Mouse (Mus musculus) monocyte, adult 2 months (primary cell): ENCODE data around the gene Olfr15.
A peak's percentile ranks its signal among the peaks of the same experiment; 100 is the strongest.
"Not testable (repeated sequence)": the region's sequence is repeated elsewhere in the genome, so short reads cannot be mapped to it uniquely, and the experiment has no call there.

Experiments used
- DNase-seq, 2 experiments: peaks; one replicate each; pipeline ENCODE4 v3.0.0; 2022; ENCODE audit warnings: low spot score in 2 of 2, low read depth in 1 of 2

The Olfr15 gene

DNA sequence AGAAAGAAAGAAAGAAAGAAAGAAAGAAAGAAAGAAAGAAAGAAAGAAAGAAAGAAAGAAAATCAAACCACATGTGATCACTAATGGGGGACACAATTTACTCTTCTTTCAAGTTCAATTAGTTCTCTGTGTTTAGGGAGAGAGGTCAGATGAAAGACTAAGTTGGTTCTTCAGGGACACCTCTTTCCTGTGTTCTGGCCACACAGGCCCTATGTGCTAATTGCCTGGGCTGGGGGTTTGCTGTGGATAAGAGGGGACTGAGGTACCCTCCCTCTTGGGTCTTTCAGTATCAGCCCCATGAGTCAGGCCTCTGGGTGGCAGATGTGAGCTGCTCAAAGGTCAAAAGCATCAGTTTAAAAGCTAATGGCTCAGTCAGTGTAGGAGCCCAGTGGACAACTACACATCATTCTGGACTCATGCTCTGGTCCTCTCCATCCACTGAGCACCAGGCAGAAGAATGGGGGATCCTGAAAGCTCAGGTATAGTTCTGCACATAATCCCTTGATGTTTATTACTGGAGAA is at the start of gene Olfr15:
Gene Olfr15 (plus strand): TSS at position 291 of the 522 bp plus-strand sequence.
- DNase-seq, result no peak

DNA sequence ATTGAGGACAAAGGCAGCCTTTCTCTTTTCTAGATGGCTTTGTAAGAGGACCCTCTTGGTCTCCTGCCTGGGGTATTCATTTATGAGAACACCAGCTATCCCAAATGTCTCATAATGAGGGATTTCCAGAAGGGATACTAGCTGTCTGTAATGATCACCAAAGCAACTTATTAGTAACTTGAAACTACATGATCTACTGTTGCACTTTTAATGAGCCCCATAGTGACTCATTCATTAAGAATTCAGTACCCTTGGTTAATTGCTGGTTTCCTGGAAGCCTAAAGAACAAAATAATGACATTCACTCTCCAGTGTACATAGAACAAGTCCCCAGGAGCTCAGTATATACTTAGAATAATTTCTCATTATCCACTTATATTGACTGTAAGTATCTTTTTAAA is 49.4 kb upstream of the Olfr15 start:
- DNase-seq, result no peak

DNA sequence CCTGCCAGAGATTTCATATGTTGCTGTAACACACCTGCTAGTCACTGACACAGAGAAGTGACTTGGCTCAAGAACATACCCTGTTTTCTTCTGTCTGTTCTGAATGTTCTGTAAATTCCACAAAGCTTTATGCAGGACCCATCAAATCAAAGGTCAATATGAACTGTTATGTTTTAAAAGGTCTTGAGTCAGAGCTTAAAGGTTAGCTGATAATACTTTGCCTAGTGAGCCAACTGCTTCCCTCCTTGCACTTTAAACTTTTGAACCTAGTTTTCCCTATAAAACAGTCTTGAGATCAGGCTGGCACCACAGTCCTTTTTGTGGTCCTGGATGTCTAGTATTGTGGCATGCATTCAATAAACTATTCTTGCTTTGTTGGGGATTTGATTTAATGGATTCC is 42.3 kb upstream of the Olfr15 start:
- DNase-seq, result no peak

GRCm38 (mm10) chr16:3808176-3808575 is 22.5 kb upstream of the Olfr15 start:
- no peak for DNase-seq

DNA sequence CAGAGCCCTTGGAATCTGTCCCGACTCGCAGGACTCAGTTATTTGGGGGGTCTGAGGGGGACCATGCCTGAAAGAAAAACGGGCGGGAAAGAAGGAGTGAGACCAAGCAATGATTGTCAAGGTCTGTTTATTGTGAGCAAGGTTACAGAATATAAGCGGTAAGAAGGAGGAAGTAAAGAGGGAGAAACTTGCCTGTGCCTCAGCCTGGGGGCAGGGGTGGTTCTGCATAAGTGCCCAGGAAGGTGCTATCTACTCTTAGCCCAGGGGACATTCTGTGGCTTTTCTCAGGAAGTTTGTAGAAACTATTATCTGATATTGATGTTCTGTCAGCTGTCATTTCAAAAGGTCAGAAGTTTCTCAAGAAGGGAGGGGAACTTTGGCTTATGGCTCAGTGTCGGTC is 16.0 kb upstream of the Olfr15 start:
- DNase-seq, result not testable (repeated sequence)

GRCm38 (mm10) chr16:3820202-3820601 is 10.5 kb upstream of the Olfr15 start:
- no peak for DNase-seq

- no peak for DNase-seq
Observed at GRCm38 (mm10) chr16:3828021-3828420, 2.7 kb upstream of the Olfr15 start.

DNA sequence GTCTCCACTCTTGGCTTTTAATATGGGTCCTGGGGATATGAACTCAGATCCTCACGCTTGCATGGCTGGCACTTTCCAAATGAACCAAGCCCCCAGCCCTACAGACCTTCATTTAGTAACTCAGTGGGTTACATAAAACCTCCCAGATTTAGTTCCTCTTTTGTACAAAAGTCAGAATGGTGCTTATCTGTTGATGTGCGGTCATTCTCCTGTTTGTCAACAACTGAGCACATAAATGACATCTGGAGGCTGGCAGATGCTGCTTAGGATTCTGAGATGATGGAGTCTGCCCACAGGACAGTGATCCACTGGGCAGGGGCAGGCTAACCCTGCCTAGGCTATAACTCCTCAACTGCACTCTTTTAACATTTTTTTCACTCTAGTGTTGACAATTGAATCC is 951 bp upstream of the Olfr15 start:
- no peak for DNase-seq

DNA sequence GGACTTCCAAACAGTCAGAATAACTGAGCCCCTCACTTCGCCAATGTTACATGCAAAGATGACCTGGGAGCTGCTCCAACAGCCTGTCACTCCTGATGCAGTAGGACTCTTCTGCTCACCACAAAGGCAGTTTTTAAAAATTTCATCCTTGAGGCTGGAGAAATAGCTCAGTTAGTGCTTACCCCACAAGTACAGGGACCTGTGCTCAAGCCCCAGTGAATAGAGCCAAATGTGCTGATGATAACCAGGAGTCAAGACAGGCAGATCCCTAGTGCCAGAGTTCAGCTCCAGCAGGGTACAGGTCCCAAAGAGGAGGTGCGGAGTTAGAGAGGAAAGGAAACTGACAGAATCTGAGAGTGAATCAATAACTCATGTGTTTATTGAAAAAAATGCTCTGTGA is 4.8 kb downstream of the Olfr15 start:
- DNase-seq, result no peak

DNA sequence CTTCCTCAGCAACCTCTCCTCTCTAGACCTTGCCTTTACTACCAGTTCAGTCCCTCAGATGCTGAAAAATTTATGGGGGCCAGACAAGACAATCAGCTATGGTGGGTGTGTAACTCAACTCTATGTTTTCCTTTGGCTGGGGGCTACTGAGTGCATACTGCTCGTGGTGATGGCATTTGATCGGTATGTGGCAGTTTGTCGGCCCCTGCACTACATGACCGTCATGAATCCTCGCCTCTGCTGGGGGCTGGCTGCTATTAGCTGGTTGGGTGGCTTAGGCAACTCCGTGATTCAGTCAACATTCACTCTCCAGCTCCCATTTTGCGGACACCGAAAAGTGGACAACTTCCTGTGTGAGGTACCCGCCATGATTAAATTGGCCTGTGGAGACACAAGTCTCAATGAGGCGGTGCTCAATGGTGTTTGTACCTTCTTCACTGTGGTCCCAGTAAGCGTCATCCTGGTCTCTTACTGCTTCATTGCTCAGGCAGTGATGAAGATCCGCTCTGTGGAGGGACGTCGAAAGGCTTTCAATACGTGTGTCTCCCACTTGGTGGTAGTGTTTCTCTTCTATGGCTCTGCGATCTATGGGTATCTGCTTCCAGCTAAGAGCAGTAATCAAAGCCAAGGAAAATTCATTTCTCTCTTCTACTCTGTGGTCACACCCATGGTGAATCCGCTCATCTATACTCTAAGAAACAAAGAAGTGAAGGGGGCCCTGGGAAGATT is 8.6 kb downstream of the Olfr15 start:
- DNase-seq, result no peak

DNA sequence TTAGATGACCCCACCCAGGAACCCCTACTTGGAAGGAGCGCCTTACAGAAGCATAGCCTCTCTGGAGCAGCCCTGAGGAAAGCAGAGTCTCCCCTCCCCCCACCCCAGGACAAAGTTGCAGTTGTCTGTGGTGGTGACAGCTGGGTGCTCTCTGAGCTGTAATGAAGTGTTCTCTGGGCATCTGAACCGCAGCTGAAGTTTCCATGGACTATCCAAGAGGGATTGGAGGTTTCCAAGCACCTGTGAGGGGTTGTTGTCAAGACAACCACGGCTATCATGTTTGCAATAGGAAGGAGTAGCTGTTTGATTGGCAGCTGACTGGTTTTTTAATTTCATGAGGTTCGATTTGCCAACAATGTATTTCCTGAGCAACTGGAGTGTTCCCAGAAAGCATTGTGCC is 12.3 kb downstream of the Olfr15 start:
- DNase-seq, result no peak

DNA sequence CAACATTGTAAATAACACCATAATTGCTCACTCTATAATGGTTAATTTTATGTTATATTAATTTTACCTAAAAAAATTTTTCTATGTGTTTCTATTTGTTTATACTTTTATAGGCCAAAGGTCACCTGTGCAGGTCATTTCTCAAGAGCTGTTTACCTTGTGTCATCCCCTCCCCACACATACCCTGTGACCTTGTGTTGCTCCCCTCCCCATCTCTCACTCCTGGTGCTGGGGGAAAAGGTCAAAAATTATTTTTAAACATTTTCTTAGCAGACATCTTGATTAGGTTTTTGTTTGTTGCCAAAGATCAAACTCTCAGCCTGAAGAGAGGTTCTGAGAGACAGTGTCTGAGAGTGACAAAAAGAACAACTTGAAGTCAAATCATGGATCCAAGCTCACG is 13.1 kb downstream of the Olfr15 start:
- DNase-seq, result no peak

- peak; percentile 75 to 82 for DNase-seq
Observed at GRCm38 (mm10) chr16:3846711-3847518, 16.2 kb downstream of the Olfr15 start, which contains the start of gene Zfp174. Gene Zfp174, plus strand, starts transcription at chr16:3847268.

DNA sequence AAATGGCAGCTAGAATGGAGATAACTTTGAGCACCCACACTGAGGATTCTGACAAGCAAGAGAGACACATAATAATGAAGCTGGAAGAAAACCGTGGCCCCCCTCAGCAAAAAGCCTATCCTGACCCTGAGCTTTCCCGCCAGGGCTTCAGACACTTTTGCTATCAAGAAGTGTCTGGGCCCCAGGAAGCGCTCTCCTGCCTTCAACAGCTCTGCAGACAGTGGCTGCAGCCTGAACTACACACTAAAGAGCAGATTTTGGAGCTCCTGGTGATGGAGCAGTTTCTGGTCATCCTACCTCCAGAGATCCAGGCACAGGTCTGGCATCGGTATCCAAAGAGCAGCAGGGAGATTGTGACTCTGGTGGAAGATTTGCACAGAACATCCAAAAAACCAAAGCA is 17.2 kb downstream of the Olfr15 start:
- no peak for DNase-seq

GRCm38 (mm10) chr16:3848416-3848815 is 17.7 kb downstream of the Olfr15 start:
- no peak for DNase-seq

- DNase-seq, result not testable (repeated sequence)
Observed at GRCm38 (mm10) chr16:3851301-3851700, 20.6 kb downstream of the Olfr15 start.

DNA sequence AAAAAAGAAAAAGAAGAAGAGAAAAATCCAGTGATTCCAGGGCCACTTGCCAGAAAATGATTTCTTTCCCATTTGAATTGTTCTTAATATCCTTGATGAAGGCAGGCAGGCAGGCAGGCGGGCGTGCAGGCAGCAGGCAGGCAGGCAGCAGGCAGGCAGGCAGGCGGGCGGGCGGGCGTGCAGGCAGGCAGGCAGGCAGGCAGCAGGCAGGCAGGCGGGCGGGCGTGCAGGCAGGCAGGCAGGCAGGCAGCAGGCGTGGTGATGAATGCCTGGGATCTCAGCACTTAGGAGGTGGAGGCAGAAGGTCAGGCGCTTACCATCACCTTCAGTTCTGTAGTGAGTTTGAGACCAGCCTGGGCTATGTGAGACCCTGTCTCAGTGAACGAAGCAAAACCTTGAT is 21.9 kb downstream of the Olfr15 start:
- no peak for DNase-seq

GRCm38 (mm10) chr16:3854437-3855182 is 23.9 kb downstream of the Olfr15 start:
- DNase-seq, result no peak

DNA sequence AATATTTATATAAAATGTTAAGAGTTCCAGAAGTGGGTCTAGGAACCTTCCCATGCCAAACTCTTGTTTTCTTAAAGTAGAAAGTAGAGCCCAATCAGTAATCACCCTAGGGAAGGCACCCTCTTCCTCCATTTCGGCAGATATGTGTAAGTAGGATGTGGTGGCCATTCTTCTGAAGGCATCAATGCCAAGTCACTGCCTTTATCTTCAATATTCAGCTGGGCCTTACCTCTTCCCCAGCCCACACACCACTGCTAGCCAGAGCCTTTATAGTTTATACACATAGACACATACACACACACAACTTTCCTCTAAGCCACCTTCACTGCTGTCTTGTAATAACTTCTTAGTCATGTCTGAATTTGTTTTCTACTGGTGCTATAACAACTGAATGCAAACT is 25.1 kb downstream of the Olfr15 start:
- DNase-seq, result no peak

- DNase-seq, result no peak
Observed at GRCm38 (mm10) chr16:3859254-3859653, 28.6 kb downstream of the Olfr15 start.

DNA sequence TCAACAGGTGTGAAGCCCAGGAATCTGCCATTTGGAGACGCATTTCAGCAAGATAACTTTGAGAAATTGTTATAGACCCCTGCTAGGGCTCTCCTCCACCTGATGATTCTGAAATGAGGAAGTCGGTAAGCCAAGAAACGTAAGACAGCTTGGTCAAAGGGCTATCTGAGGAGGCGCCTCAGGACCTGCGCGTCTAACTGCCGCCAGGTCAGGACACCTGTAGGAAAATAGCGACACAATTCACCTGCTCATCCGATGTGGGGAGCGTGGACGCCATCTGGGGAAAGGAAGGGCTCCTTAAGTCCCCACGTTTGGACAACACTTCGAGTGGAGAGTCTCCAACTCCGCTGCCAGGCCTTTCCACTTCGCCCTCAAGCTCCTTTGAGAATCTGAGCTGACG is 41.1 kb downstream of the Olfr15 start:
- DNase-seq, result no peak
